Mouse (Mus musculus): ENCODE measurements around the gene Ddx54.

Gene Ddx54

GRCm38 (mm10) chr5:120635633-120636032 lies 23.1 kb downstream of the Ddx54 start:
- in situ Hi-C loops (cut with MboI, MseI), result no loop called here

- in situ Hi-C loops (cut with MboI, MseI), result no loop called here
Observed at GRCm38 (mm10) chr5:120640094-120640493, 27.6 kb downstream of the Ddx54 start.

GRCm38 (mm10) chr5:120643365-120644085 lies 31.0 kb downstream of the Ddx54 start:
- in situ Hi-C loops (cut with MboI, MseI), result no loop called here

DNA sequence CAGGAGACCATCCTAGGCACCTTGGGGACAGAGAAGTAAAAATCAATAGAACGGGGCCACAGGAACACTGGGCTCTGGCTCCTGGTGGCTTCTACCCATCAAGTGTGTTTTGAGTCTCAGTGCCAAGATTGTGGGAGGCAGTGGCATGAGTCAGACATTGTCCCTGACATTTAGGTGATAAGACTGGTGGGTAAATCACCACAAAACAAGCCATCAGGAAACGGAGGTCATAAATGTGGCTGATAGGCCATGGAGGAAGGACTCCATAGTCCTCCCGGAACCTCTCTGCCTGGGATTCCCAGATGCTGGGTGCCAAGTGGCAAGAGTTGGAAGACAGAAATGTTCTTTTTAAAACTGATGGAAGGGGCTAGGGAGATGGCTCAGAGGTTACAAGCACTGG lies 31.7 kb downstream of the Ddx54 start:
- in situ Hi-C loops (cut with MboI, MseI), result no loop called here

DNA sequence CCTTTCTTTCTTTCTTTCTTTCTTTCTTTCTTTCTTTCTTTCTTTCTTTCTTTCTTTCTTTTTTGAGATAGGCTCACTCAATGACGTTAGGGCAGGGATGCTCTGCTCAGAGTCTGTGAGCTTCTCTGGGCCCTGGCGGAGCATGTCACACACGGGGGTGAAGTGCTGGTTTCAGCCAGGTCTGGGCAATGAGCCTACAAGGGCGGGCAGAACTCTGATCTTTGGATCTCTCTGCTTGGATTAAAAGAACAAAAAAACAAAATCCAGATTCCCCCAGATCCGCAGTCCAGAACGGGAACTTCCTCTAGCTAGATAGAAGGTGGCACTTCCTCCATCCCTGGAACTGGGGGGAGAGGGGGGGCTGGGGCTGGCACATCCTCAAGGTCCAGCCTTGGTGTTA lies 33.3 kb downstream of the Ddx54 start:
- in situ Hi-C loops (cut with MboI, MseI), result no loop called here

GRCm38 (mm10) chr5:120647361-120647760 lies 34.8 kb downstream of the Ddx54 start:
- in situ Hi-C loops (cut with MboI, MseI), result no loop called here

GRCm38 (mm10) chr5:120647814-120648491 lies 35.4 kb downstream of the Ddx54 start:
- in situ Hi-C loops (cut with MboI, MseI), result no loop called here

GRCm38 (mm10) chr5:120648569-120649373 lies 36.2 kb downstream of the Ddx54 start, which contains the start of gene Rasal1:
Rasal1 (plus strand) TSS chr5:120648812.
- in situ Hi-C loops (cut with MboI, MseI), result no loop called here

GRCm38 (mm10) chr5:120649374-120649933 lies 36.9 kb downstream of the Ddx54 start:
- in situ Hi-C loops (cut with MboI, MseI), result no loop called here

GRCm38 (mm10) chr5:120649938-120650337 lies 37.4 kb downstream of the Ddx54 start:
- in situ Hi-C loops (cut with MboI, MseI), result no loop called here

DNA sequence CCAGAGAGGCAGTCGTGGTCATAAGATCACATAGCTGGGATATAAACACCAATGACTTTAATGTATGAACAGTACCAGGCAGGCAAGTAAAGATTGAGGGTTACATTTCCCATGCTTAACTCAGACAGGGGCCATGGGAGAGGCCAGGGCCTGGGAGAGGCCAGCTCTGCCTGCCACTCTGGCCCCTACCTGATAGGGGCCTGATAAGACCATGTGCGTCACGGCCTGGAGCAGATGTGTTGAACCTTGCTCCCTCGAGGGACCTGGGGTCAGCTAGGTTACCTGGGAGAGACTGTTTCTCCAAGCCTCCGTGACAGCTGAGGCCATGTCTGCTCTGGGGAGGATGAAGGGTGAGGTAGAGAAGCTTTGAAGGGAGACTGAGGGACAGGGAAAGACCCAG lies 38.7 kb downstream of the Ddx54 start:
- in situ Hi-C loops (cut with MboI, MseI), result no loop called here

- in situ Hi-C loops (cut with MboI, MseI), result no loop called here
Observed at GRCm38 (mm10) chr5:120652915-120653701, 40.6 kb downstream of the Ddx54 start.

DNA sequence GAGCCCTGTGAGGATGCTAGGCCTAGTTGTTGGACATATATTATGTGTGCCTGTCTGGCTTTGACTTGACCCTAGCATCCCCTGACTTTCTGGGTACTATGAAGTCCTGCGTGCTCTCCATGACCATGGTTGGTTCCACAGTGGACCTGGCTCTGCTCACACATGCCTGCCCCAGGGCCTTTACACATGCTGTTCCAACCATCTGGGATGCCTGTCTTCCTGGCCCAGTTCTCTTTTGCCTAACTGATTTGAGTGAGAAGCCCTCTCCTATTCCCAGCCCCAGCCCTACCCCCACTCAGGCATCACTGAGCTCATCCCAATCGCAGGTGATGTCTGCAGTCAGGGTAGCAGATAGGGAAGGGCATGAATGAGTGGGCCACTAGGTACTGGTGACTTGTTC lies 41.3 kb downstream of the Ddx54 start:
- in situ Hi-C loops (cut with MboI, MseI), result no loop called here

DNA sequence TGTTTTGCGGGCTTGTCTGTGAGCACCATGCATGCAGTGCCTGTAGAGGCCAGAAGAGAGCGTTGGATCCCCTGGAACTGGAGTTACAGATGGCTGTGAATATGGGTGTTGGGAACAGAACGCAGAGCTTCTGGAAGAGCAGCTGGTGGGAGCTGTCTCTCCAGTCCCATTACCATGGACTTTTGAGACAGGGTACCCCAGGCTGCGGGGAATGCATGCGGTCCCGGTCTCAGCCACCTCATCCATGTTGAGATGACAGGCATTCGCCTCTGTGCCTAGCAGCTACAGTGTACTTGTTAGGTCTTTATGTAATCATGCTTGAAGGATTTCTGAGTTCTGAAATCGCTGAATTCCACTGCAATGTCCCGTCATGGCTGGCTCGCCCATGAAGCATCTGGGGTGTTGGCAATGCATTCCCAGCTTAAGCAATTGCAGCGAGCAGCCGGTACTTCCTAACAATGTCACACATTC lies 43.8 kb downstream of the Ddx54 start:
- in situ Hi-C loops (cut with MboI, MseI), result no loop called here

DNA sequence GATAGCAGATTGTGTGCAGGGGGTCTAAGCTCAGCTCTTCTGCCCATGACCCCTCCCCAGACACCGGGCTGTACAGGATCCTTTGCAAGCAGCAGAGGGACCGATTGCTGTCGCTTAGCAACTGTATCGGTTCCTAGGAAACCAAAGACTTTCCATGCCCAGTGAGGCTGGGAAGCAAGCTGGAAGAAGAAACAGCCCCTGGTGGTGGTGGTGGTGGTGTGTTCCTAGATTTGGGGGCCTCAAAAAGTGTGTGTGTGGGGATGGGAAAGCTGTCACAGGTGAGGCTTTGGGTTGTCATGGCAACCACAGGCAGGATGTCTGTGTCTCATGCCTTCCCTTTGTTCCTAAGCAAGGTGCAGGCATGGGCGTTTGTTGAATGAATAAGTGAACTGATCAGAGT lies 48.3 kb downstream of the Ddx54 start:
- in situ Hi-C loops (cut with MboI, MseI), result loop anchor here (5.0 kb wide), 2 partner anchors 34 to 39 kb away; no protein-coding TSS in a partner anchor

DNA sequence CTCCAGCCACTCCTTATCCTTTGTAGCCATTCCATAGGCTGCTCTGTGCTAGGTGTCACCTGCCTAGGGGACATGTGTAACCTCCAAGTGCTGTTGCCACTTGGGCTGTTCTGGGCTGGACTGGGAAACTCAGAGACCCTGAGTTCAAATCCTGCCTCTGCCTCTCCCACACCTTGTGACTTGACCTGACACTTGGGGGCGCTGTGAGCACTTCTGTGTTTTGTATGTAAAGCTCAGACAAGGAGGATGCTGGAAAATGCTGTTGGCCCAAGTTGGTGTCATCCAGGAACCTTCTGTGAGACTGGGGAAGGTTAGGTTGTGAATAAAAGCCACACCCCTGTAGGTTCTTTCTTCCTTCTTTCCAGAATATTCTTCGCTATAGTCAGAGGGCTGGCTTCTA lies 52.3 kb downstream of the Ddx54 start:
- in situ Hi-C loops (cut with MboI, MseI), result loop anchor here (5.0 kb wide), 2 partner anchors 38 to 43 kb away; no protein-coding TSS in a partner anchor

GRCm38 (mm10) chr5:120668761-120669160 lies 56.2 kb downstream of the Ddx54 start:
- in situ Hi-C loops (cut with MboI, MseI), result no loop called here

DNA sequence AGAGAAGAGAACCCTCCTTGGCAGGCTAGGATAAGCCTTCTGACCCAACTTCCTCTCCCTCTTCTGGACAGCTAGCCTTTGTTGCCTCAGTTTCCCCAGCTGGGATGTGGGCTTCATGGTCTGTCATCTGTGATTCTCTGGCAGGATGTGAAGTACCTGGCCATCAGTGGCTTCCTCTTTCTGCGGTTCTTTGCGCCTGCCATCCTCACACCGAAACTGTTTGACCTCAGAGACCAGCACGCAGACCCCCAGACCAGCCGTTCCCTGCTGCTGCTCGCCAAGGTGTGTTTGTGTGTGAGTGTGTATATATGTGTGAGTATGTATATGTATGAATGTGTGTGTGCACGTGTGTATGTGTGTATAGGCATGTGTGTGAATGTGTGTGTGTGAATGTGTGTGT lies 57.6 kb downstream of the Ddx54 start:
- in situ Hi-C loops (cut with MboI, MseI), result loop anchor here in 1 of 2 experiments (5.0 kb wide), 1 partner anchor 42 kb away; the partner anchor contains the start of gene Dtx1

DNA sequence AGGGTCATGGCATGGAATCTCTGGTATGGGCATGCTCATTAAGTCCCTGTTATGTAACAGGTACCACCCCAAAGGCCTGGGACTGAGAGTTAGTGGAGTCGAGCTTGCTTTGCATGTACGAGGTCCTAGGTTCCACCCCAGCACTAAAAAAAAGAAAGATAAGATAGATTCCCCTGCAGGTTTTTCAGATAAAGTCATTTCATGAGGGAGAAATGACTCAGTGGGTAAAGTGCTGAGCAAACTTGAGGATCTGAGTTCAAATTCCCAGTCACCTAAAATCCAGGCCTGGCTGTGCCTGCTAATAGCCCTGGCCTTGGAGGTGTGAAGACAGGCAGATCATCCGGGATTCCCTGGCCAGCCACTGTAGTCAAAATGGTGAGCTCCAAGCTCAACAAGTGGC lies 59.3 kb downstream of the Ddx54 start:
- in situ Hi-C loops (cut with MboI, MseI), result loop anchor here in 1 of 2 experiments (5.0 kb wide), 1 partner anchor 40 kb away; the partner anchor contains the start of gene Dtx1

GRCm38 (mm10) chr5:120673626-120674025 lies 61.1 kb downstream of the Ddx54 start:
- in situ Hi-C loops (cut with MboI, MseI), result loop anchor here in 1 of 2 experiments (5.0 kb wide), 1 partner anchor 39 kb away; the partner anchor contains the start of gene Dtx1

All from T-helper 17 cell (primary cell).